Mouse (Mus musculus): Measurements from ENCODE around the gene Rlbp1.

Gene Rlbp1

GRCm38 (mm10) chr7:79375594-79375993, 11.3 kb downstream of the Rlbp1 start:
- DNase-seq, result no peak

- no peak for DNase-seq
Observed at GRCm38 (mm10) chr7:79374017-79374416, 12.8 kb downstream of the Rlbp1 start.

- peak; percentile 84 to 85 for DNase-seq
Observed at GRCm38 (mm10) chr7:79371321-79371879, 15.4 kb downstream of the Rlbp1 start.

- no peak for DNase-seq
Observed at GRCm38 (mm10) chr7:79369416-79369815, 17.4 kb downstream of the Rlbp1 start.

GRCm38 (mm10) chr7:79368664-79369063, 18.2 kb downstream of the Rlbp1 start:
- no peak for DNase-seq

GRCm38 (mm10) chr7:79363370-79364043, 23.3 kb downstream of the Rlbp1 start:
- peak; percentile 43 to 56 for DNase-seq

GRCm38 (mm10) chr7:79362830-79363229, 24.0 kb downstream of the Rlbp1 start:
- no peak for DNase-seq

- peak in 1 of 2 experiments; percentile 25 for DNase-seq
Observed at GRCm38 (mm10) chr7:79362208-79362607, 24.6 kb downstream of the Rlbp1 start.

GRCm38 (mm10) chr7:79360056-79360455, 26.8 kb downstream of the Rlbp1 start:
- peak in 1 of 2 experiments; percentile 16 for DNase-seq

- no peak for DNase-seq
Observed at GRCm38 (mm10) chr7:79359183-79359435, 27.7 kb downstream of the Rlbp1 start.

- DNase-seq, result peak in 1 of 2 experiments; percentile 31
Observed at GRCm38 (mm10) chr7:79358350-79359182, 28.3 kb downstream of the Rlbp1 start.

- DNase-seq, result peak; percentile 83 to 86
Observed at GRCm38 (mm10) chr7:79349738-79350386, 37.0 kb downstream of the Rlbp1 start.

- DNase-seq, result no peak
Observed at GRCm38 (mm10) chr7:79348816-79349215, 38.0 kb downstream of the Rlbp1 start.

GRCm38 (mm10) chr7:79347108-79347813, 39.6 kb downstream of the Rlbp1 start:
- no peak for DNase-seq

GRCm38 (mm10) chr7:79346555-79347075, 40.2 kb downstream of the Rlbp1 start:
- DNase-seq, result no peak

- DNase-seq, result peak; percentile 83 to 85
Observed at GRCm38 (mm10) chr7:79345902-79346301, 40.9 kb downstream of the Rlbp1 start.

GRCm38 (mm10) chr7:79336362-79336910, 50.4 kb downstream of the Rlbp1 start:
- no peak for DNase-seq

GRCm38 (mm10) chr7:79333419-79333818, 53.4 kb downstream of the Rlbp1 start:
- no peak for DNase-seq

- DNase-seq, result no peak
Observed at GRCm38 (mm10) chr7:79331197-79331596, 55.7 kb downstream of the Rlbp1 start.

- DNase-seq, result no peak
Observed at GRCm38 (mm10) chr7:79328769-79329168, 58.1 kb downstream of the Rlbp1 start.
